Mouse (Mus musculus): ENCODE data around the gene Ptk7.
A peak's percentile ranks its signal among the peaks of the same experiment; 100 is the strongest.

Ptk7 gene

GRCm38 (mm10) chr17:46644916-46645475, 15.7 kb upstream of the Ptk7 start:
- DNase-seq (ENCODE audit: extremely low read depth, low read depth, low spot score): no peak

GRCm38 (mm10) chr17:46644152-46644805, 15.0 kb upstream of the Ptk7 start:
- no peak for DNase-seq (ENCODE audit: extremely low read depth, low read depth, low spot score)

- no peak for DNase-seq (ENCODE audit: extremely low read depth, low read depth, low spot score)
Observed at GRCm38 (mm10) chr17:46642060-46642459, 12.8 kb upstream of the Ptk7 start.

GRCm38 (mm10) chr17:46639929-46640328, 10.6 kb upstream of the Ptk7 start:
- no peak for DNase-seq (ENCODE audit: extremely low read depth, low read depth, low spot score)

GRCm38 (mm10) chr17:46636831-46637523, 7.7 kb upstream of the Ptk7 start:
- DNase-seq (ENCODE audit: extremely low read depth, low read depth, low spot score): no peak

- no peak for DNase-seq (ENCODE audit: extremely low read depth, low read depth, low spot score)
Observed at GRCm38 (mm10) chr17:46629685-46630441, 559 bp upstream of the Ptk7 start.

- no peak for DNase-seq (ENCODE audit: extremely low read depth, low read depth, low spot score)
Observed at GRCm38 (mm10) chr17:46628471-46628790, 873 bp downstream of the Ptk7 start.

- no peak for DNase-seq (ENCODE audit: extremely low read depth, low read depth, low spot score)
Observed at GRCm38 (mm10) chr17:46627409-46627808, 1.9 kb downstream of the Ptk7 start.

GRCm38 (mm10) chr17:46624598-46624997, 4.7 kb downstream of the Ptk7 start:
- no peak for DNase-seq (ENCODE audit: extremely low read depth, low read depth, low spot score)

- no peak for DNase-seq (ENCODE audit: extremely low read depth, low read depth, low spot score)
Observed at GRCm38 (mm10) chr17:46623819-46624557, 5.3 kb downstream of the Ptk7 start.

- no peak for DNase-seq (ENCODE audit: extremely low read depth, low read depth, low spot score)
Observed at GRCm38 (mm10) chr17:46622269-46622668, 7.0 kb downstream of the Ptk7 start.

- DNase-seq (ENCODE audit: extremely low read depth, low read depth, low spot score): no peak
Observed at GRCm38 (mm10) chr17:46621324-46621723, 8.0 kb downstream of the Ptk7 start.

GRCm38 (mm10) chr17:46619683-46620357, 9.5 kb downstream of the Ptk7 start:
- DNase-seq (ENCODE audit: extremely low read depth, low read depth, low spot score): peak; percentile 89

GRCm38 (mm10) chr17:46618769-46619682, 10.3 kb downstream of the Ptk7 start:
- DNase-seq (ENCODE audit: extremely low read depth, low read depth, low spot score): no peak

GRCm38 (mm10) chr17:46618394-46618768, 10.9 kb downstream of the Ptk7 start:
- DNase-seq (ENCODE audit: extremely low read depth, low read depth, low spot score): no peak

GRCm38 (mm10) chr17:46617799-46618198, 11.5 kb downstream of the Ptk7 start:
- DNase-seq (ENCODE audit: extremely low read depth, low read depth, low spot score): no peak

GRCm38 (mm10) chr17:46613229-46613628, 16.1 kb downstream of the Ptk7 start:
- no peak for DNase-seq (ENCODE audit: extremely low read depth, low read depth, low spot score)

- no peak for DNase-seq (ENCODE audit: extremely low read depth, low read depth, low spot score)
Observed at GRCm38 (mm10) chr17:46612820-46613219, 16.5 kb downstream of the Ptk7 start.

- DNase-seq (ENCODE audit: extremely low read depth, low read depth, low spot score): no peak
Observed at GRCm38 (mm10) chr17:46612189-46612588, 17.1 kb downstream of the Ptk7 start.

- no peak for DNase-seq (ENCODE audit: extremely low read depth, low read depth, low spot score)
Observed at GRCm38 (mm10) chr17:46611316-46611715, 18.0 kb downstream of the Ptk7 start.
